Mouse (Mus musculus) heart, postnatal 4 days (tissue): Measurements from ENCODE around the gene Fry. TPM values are rescaled to one million over a fixed set of nuclear protein-coding genes. Genes with fewer than 3 reads are reported as not detected.

Source experiments
- DNase-seq: peaks from one replicate; pipeline ENCODE4 v3.0.0; 2021
- total RNA-seq, 2 experiments: library from RNA; stranded (reverse); gene quantifications; 2 replicates each; pipeline ENCODE4 v1.2.3; 2021

Fry gene
- total RNA-seq, 2 experiments from 2014 or later: 169 to 174 TPM

- no peak for DNase-seq
Measured at GRCm38 (mm10) chr5:150342139-150342538, 223.7 kb downstream of the Fry start.

- no peak for DNase-seq
Measured at GRCm38 (mm10) chr5:150345946-150346345, 227.5 kb downstream of the Fry start.

GRCm38 (mm10) chr5:150346378-150346777 lies 227.9 kb downstream of the Fry start:
- peak; percentile 14 for DNase-seq

GRCm38 (mm10) chr5:150347845-150348244 lies 229.4 kb downstream of the Fry start:
- no peak for DNase-seq

GRCm38 (mm10) chr5:150348302-150348701 lies 229.9 kb downstream of the Fry start:
- no peak for DNase-seq

GRCm38 (mm10) chr5:150351191-150351590 lies 232.7 kb downstream of the Fry start:
- no peak for DNase-seq

GRCm38 (mm10) chr5:150358671-150359070 lies 240.2 kb downstream of the Fry start:
- DNase-seq: no peak

GRCm38 (mm10) chr5:150362241-150362640 lies 243.8 kb downstream of the Fry start:
- no peak for DNase-seq

- DNase-seq: no peak
Measured at GRCm38 (mm10) chr5:150364621-150365020, 246.2 kb downstream of the Fry start.

GRCm38 (mm10) chr5:150367027-150367426 lies 248.6 kb downstream of the Fry start:
- DNase-seq: no peak

- DNase-seq: no peak
Measured at GRCm38 (mm10) chr5:150370291-150370690, 251.8 kb downstream of the Fry start.

- no peak for DNase-seq
Measured at GRCm38 (mm10) chr5:150370895-150371294, 252.4 kb downstream of the Fry start.

- no peak for DNase-seq
Measured at GRCm38 (mm10) chr5:150372956-150373355, 254.5 kb downstream of the Fry start.

- no peak for DNase-seq
Measured at GRCm38 (mm10) chr5:150374778-150375559, 256.5 kb downstream of the Fry start.

- no peak for DNase-seq
Measured at GRCm38 (mm10) chr5:150378586-150378985, 260.1 kb downstream of the Fry start.

GRCm38 (mm10) chr5:150380767-150381166 lies 262.3 kb downstream of the Fry start:
- DNase-seq: no peak

GRCm38 (mm10) chr5:150382411-150382810 lies 264.0 kb downstream of the Fry start:
- no peak for DNase-seq

GRCm38 (mm10) chr5:150384272-150385215 lies 266.1 kb downstream of the Fry start:
- no peak for DNase-seq

- DNase-seq: no peak
Measured at GRCm38 (mm10) chr5:150385224-150385623, 266.8 kb downstream of the Fry start.

- DNase-seq: no peak
Measured at GRCm38 (mm10) chr5:150388623-150389022, 270.2 kb downstream of the Fry start.

GRCm38 (mm10) chr5:150389589-150390377 lies 271.3 kb downstream of the Fry start:
- DNase-seq: no peak

GRCm38 (mm10) chr5:150390422-150390821 lies 272.0 kb downstream of the Fry start:
- DNase-seq: peak; percentile 42

GRCm38 (mm10) chr5:150394645-150395044 lies 276.2 kb downstream of the Fry start:
- no peak for DNase-seq
